Mouse (Mus musculus) MEL (cell line): ENCODE data around the gene Egfl8.

ENCODE experiments used
- BHLHE40 ChIP-seq: IDR thresholded peaks from 2 replicates; pipeline ENCODE4 v1.6.1; 2012; ENCODE audit warnings: low read depth, mild to moderate bottlenecking, inconsistent platforms, low read length, improper control_type of control experiment, borderline replicate concordance
- CHD2 ChIP-seq: IDR thresholded peaks from 2 replicates; pipeline ENCODE4 v1.6.1; 2011; ENCODE audit warnings: low read length, improper control_type of control experiment
- CTCF ChIP-seq, 3 experiments: IDR thresholded peaks in 2 of 3; conservative IDR thresholded peaks in 1 of 3; 2 replicates each; pipeline ENCODE4 v1.5.1; 2011 to 2012; ENCODE audit warnings: low read length in 3 of 3, low read depth in 2 of 3, mild to moderate bottlenecking in 2 of 3, improper control_type of control experiment in 1 of 3, inconsistent platforms in 1 of 3, mixed read lengths in 1 of 3, moderate library complexity in 1 of 3; ENCODE audit not compliant: control insufficient read depth in 1 of 3, insufficient read depth in 1 of 3, poor library complexity in 1 of 3, severe bottlenecking in 1 of 3
- ELF1 ChIP-seq: IDR thresholded peaks from 2 replicates; pipeline ENCODE4 v1.6.1; 2014; ENCODE audit warnings: low read depth, mild to moderate bottlenecking, inconsistent platforms, low read length, improper control_type of control experiment, moderate library complexity
- EP300 ChIP-seq, 2 experiments: IDR thresholded peaks; 2 replicates each; pipeline ENCODE4 v1.6.1; 2011; ENCODE audit warnings: improper control_type of control experiment in 2 of 2, low read length in 2 of 2, low read depth in 1 of 2, mild to moderate bottlenecking in 1 of 2
- HCFC1 ChIP-seq: IDR thresholded peaks from 2 replicates; pipeline ENCODE4 v1.6.1; 2012; ENCODE audit warnings: low read depth, mild to moderate bottlenecking, inconsistent platforms, low read length, improper control_type of control experiment, moderate library complexity
- POLR2A ChIP-seq, 2 experiments: IDR thresholded peaks; 2 replicates each; pipeline ENCODE4 v1.6.1; 2011 to 2012; ENCODE audit warnings: low read length in 2 of 2, mild to moderate bottlenecking in 2 of 2, control low read depth in 1 of 2, improper control_type of control experiment in 1 of 2, low read depth in 1 of 2, moderate library complexity in 1 of 2; ENCODE audit not compliant: control insufficient read depth in 1 of 2, insufficient read depth in 1 of 2, poor library complexity in 1 of 2
- POLR2AphosphoS2 ChIP-seq: IDR thresholded peaks from 2 replicates; pipeline ENCODE4 v1.6.1; 2011; ENCODE audit warnings: low read length, improper control_type of control experiment
- POLR2AphosphoS5 ChIP-seq: IDR thresholded peaks from 2 replicates; pipeline ENCODE4 v1.6.1; 2012; ENCODE audit warnings: low read depth, borderline replicate concordance, mild to moderate bottlenecking, inconsistent platforms, low read length, moderate library complexity, mixed read lengths
- SIN3A ChIP-seq: IDR thresholded peaks from 2 replicates; pipeline ENCODE4 v1.6.1; 2012; ENCODE audit warnings: low read length, improper control_type of control experiment, inconsistent platforms
- TAL1 ChIP-seq: IDR thresholded peaks from 2 replicates; pipeline ENCODE4 v1.6.1; 2012; ENCODE audit warnings: mild to moderate bottlenecking, inconsistent platforms, low read length, moderate library complexity, mixed read lengths
- USF2 ChIP-seq, 2 experiments: IDR thresholded peaks; 2 replicates each; pipeline ENCODE4 v1.6.1; 2011 to 2012; ENCODE audit warnings: improper control_type of control experiment in 2 of 2, low read length in 2 of 2, borderline replicate concordance in 1 of 2, inconsistent platforms in 1 of 2, low read depth in 1 of 2, mild to moderate bottlenecking in 1 of 2; ENCODE audit not compliant: insufficient read depth in 1 of 2
- ZKSCAN1 ChIP-seq: IDR thresholded peaks from 2 replicates; pipeline ENCODE4 v1.6.1; 2012; ENCODE audit warnings: low read depth, mild to moderate bottlenecking, inconsistent platforms, low read length, improper control_type of control experiment, moderate library complexity

DNA sequence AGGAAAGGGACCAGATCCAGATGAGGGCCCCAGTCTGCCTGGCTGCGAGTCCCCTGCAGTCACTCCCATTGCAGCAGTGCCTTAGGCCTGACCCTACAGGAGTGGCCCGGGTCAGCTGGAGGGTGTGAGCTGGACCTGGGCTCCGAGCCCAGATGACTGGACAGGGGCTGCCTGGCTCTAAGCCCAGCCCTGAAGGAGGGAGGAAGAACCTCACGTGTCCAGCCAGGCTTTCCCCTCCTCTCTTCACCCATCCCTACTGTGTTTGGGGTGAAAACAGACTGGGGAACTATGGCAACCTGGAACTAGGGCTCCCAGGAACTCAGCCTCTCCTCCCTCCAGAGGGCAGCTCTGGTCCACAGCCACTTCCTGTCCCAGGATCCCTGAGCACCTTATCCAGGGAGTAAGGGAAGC, 39.8 kb upstream of the Egfl8 start:
- TF ChIP-seq CHD2 (no peak), EP300 (IDR thresholded peaks at IDR 0.05; ENCODE audit: low read depth in 1 of 2, low read length in 2 of 2) (no peak), POLR2A (IDR thresholded peaks at IDR 0.05; ENCODE audit: control insufficient read depth in 1 of 2, insufficient read depth in 1 of 2, low read depth in 1 of 2, low read length in 2 of 2, poor library complexity in 1 of 2) (peak in 1 of 2 experiments; percentile 9; a peak in 1 of 4 replicates), HCFC1 (no peak), ZKSCAN1 (no peak), CTCF (IDR thresholded peaks at IDR 0.05 in 2 of 3, conservative IDR thresholded peaks at IDR 0.05 in 1 of 3; ENCODE audit: control insufficient read depth in 1 of 3, insufficient read depth in 1 of 3, low read depth in 2 of 3, low read length in 3 of 3, poor library complexity in 1 of 3, severe bottlenecking in 1 of 3) (no peak), POLR2AphosphoS2 (no peak), SIN3A (no peak), USF2 (IDR thresholded peaks at IDR 0.05; ENCODE audit: borderline replicate concordance in 1 of 2, insufficient read depth in 1 of 2, low read depth in 1 of 2, low read length in 2 of 2) (no peak), TAL1 (no peak), ELF1 (no peak), POLR2AphosphoS5 (no peak), BHLHE40 (no peak)
